Mouse (Mus musculus) brown adipose tissue, adult 24 weeks (tissue): ENCODE data around the gene Extl1. TPM values are rescaled to one million over a fixed set of nuclear protein-coding genes. Genes with fewer than 3 reads are reported as not detected.

Experiments used
- H3K27ac ChIP-seq: fragments of 200-500 bp; replicated peaks from 2 replicates; pipeline ENCODE4 v1.5.1; 2012; ENCODE audit warnings: low read depth, mild to moderate bottlenecking, low read length
- H3K4me1 ChIP-seq: fragments of 200-500 bp; 2 replicates; pipeline ENCODE4 v1.6.1; 2012; ENCODE audit warnings: low read length, mixed read lengths; ENCODE audit not compliant: control insufficient read depth, insufficient read depth, insufficient read length
- H3K4me3 ChIP-seq: fragments of 200-500 bp; 2 replicates; pipeline ENCODE4 v1.5.1; 2012; ENCODE audit warnings: low read depth, mild to moderate bottlenecking, low read length, moderate library complexity; ENCODE audit not compliant: insufficient read depth
- polyA plus RNA-seq: library from polyadenylated mRNA; stranded (reverse); fragments of >200 nt; gene quantifications from 2 replicates; pipeline ENCODE4 v1.2.4, GENCODE M21; 2012; ENCODE audit not compliant: missing spikeins, insufficient read depth, insufficient read length

Gene Extl1
- polyA plus RNA-seq, 1 experiment = 0.52 TPM

- Histone ChIP-seq H3K27ac (no peak overlapping the region), H3K4me1 (peaks cover 4% of the 10 kb centered on the region; the same call in 1 of the 2 replicates), H3K4me3 (0 out of 2 replicates have a peak overlapping the region, but pooled peaks have one; percentile 51)
Measured at GRCm38 (mm10) chr4:134370649-134371221, 12.9 kb downstream of the Extl1 start.

- no peak overlapping the region for H3K27ac ChIP-seq
- no peak overlapping the region for H3K4me3 ChIP-seq
- H3K4me1 ChIP-seq = peaks cover 3% of the 10 kb centered on the region; the same call in 1 of the 2 replicates
Measured at GRCm38 (mm10) chr4:134365280-134365679, 18.4 kb downstream of the Extl1 start.

GRCm38 (mm10) chr4:134362586-134362985 is 21.1 kb downstream of the Extl1 start:
- Histone ChIP-seq H3K4me3 (peak overlapping the region; percentile 26; the same call in 1 of the 2 replicates), H3K27ac (no peak overlapping the region), H3K4me1 (peaks cover 3% of the 10 kb centered on the region; the same call in 1 of the 2 replicates)

GRCm38 (mm10) chr4:134362124-134362523 is 21.5 kb downstream of the Extl1 start:
- H3K4me1 ChIP-seq = peaks cover 3% of the 10 kb centered on the region; the same call in 1 of the 2 replicates

GRCm38 (mm10) chr4:134361215-134361614 is 22.4 kb downstream of the Extl1 start:
- peaks cover 4% of the 10 kb centered on the region; the same call in 1 of the 2 replicates for H3K4me1 ChIP-seq
- H3K4me3 ChIP-seq = no peak overlapping the region
- H3K27ac ChIP-seq = no peak overlapping the region

More at GRCm38 (mm10) chr4:134362124-134362523, 21.5 kb downstream of the Extl1 start:
- no peak overlapping the region for H3K27ac ChIP-seq
- no peak overlapping the region for H3K4me3 ChIP-seq

- no peak overlapping the region for H3K4me3 ChIP-seq
- H3K4me1 ChIP-seq = peaks cover 5% of the 10 kb centered on the region
- H3K27ac ChIP-seq = no peak overlapping the region
Measured at GRCm38 (mm10) chr4:134359649-134360048, 24.0 kb downstream of the Extl1 start.

GRCm38 (mm10) chr4:134357461-134357771 is 26.2 kb downstream of the Extl1 start:
- Histone ChIP-seq H3K4me3 (no peak overlapping the region), H3K4me1 (peaks cover 2% of the 10 kb centered on the region; the same call in 1 of the 2 replicates), H3K27ac (no peak overlapping the region)

- Histone ChIP-seq H3K4me1 (peaks cover 2% of the 10 kb centered on the region; the same call in 1 of the 2 replicates), H3K4me3 (no peak overlapping the region), H3K27ac (no peak overlapping the region)
Measured at GRCm38 (mm10) chr4:134356591-134357460, 26.8 kb downstream of the Extl1 start.

- Histone ChIP-seq H3K4me1 (peaks cover 2% of the 10 kb centered on the region; the same call in 1 of the 2 replicates), H3K27ac (no peak overlapping the region), H3K4me3 (no peak overlapping the region)
Measured at GRCm38 (mm10) chr4:134355841-134356452, 27.7 kb downstream of the Extl1 start.

GRCm38 (mm10) chr4:134353527-134354409 is 29.9 kb downstream of the Extl1 start:
- H3K4me1 ChIP-seq = peaks cover 2% of the 10 kb centered on the region; the same call in 1 of the 2 replicates
- H3K4me3 ChIP-seq = no peak overlapping the region
- H3K27ac ChIP-seq = no peak overlapping the region

- Histone ChIP-seq H3K4me3 (no peak overlapping the region), H3K27ac (no peak overlapping the region), H3K4me1 (peaks cover 2% of the 10 kb centered on the region; the same call in 1 of the 2 replicates)
Measured at GRCm38 (mm10) chr4:134352929-134353328, 30.7 kb downstream of the Extl1 start.

- Histone ChIP-seq H3K4me1 (peaks cover 2% of the 10 kb centered on the region; the same call in 1 of the 2 replicates), H3K27ac (no peak overlapping the region), H3K4me3 (no peak overlapping the region)
Measured at GRCm38 (mm10) chr4:134352261-134352707, 31.4 kb downstream of the Extl1 start.

- Histone ChIP-seq H3K4me1 (peaks cover 2% of the 10 kb centered on the region; the same call in 1 of the 2 replicates), H3K27ac (no peak overlapping the region), H3K4me3 (no peak overlapping the region)
Measured at GRCm38 (mm10) chr4:134351329-134352260, 32.1 kb downstream of the Extl1 start.
